Mouse (Mus musculus): ENCODE results near the gene Ror2. TPM values are rescaled to one million over a fixed set of nuclear protein-coding genes. Genes with fewer than 3 reads are reported as not detected.
A peak's percentile ranks its signal among the peaks of the same experiment; 100 is the strongest.

Gene Ror2
- polyA plus RNA-seq, 1 experiment from 2014 or later = 3.2 TPM

DNA sequence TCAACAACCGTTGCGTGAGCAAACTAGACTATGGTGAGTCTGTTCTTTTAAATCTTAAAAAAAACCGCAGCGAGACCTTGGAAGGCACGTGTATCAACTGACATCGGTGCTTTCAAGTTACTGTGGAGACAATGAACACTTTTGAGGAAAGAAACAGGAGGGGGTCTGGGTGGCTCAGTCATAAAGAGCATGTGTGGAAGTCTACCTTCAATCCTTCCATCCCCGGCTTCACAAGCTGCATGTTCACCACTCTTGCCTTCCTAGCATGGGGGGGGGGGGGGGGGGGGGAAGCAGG, 108.6 kb downstream of the Ror2 start:
- H3K27me3 ChIP-seq (replicated peaks) = no peaks in the 10 kb centered on the region
- H3K9me3 ChIP-seq = no peaks in the 10 kb centered on the region
- H3K27ac ChIP-seq = no peak overlapping the region
- ATAC-seq (replicated peaks) = 0 out of 2 replicates have a peak, but pooled peaks have one; percentile 13
- 42% methylated on average over 7 of the region's 7 CpGs for WGBS
- H3K4me1 ChIP-seq = peaks cover 21% of the 10 kb centered on the region
- H3K4me2 ChIP-seq = no peak overlapping the region
- no peak overlapping the region for H3K4me3 ChIP-seq
- H3K9ac ChIP-seq = no peak overlapping the region
- H3K36me3 ChIP-seq (replicated peaks) = no peaks in the 10 kb centered on the region

GRCm38 (mm10) chr13:53176695-53177423, 109.1 kb downstream of the Ror2 start:
- Histone ChIP-seq H3K27ac (no peak overlapping the region), H3K4me2 (no peak overlapping the region), H3K27me3 (replicated peaks) (no peaks in the 10 kb centered on the region), H3K4me3 (no peak overlapping the region), H3K9me3 (no peaks in the 10 kb centered on the region), H3K36me3 (replicated peaks) (no peaks in the 10 kb centered on the region), H3K4me1 (peaks cover 21% of the 10 kb centered on the region), H3K9ac (no peak overlapping the region)
- 73% methylated on average over 10 of the region's 10 CpGs for WGBS
- ATAC-seq (replicated peaks) = no peak

- H3K4me2 ChIP-seq = no peak overlapping the region
- H3K27ac ChIP-seq = no peak overlapping the region
- 75% methylated on average over 7 of the region's 7 CpGs for WGBS
- H3K4me1 ChIP-seq = peaks cover 21% of the 10 kb centered on the region
- no peaks in the 10 kb centered on the region for H3K36me3 ChIP-seq (replicated peaks)
- no peaks in the 10 kb centered on the region for H3K9me3 ChIP-seq
- ATAC-seq (replicated peaks) = no peak
- no peak overlapping the region for H3K4me3 ChIP-seq
- H3K9ac ChIP-seq = no peak overlapping the region
- no peaks in the 10 kb centered on the region for H3K27me3 ChIP-seq (replicated peaks)
These were observed 110.9 kb downstream of the Ror2 start for GRCm38 (mm10) chr13:53175041-53175440.

DNA sequence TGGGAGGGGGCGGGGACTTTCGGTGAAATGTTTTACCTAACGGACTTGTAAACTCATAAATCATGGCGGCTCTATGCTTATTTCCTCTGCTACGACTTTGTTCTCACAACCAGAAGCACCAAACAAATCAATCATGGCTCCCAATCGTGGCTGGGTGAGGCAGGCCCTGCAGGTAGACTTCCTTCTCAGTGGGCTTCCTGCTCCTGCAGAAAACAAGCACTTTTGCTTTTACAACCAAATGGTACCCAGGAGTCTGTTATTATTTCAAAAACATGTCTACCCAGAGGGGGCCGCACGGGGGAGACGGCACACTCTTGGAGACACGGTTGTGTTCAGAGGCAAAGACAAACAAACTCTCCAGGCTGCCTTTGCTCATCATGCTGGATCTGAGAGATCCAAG, 122.3 kb downstream of the Ror2 start:
- no peak for ATAC-seq (replicated peaks)
- Histone ChIP-seq H3K27ac (no peak overlapping the region), H3K4me3 (no peak overlapping the region), H3K4me1 (no peaks in the 10 kb centered on the region), H3K27me3 (replicated peaks) (no peaks in the 10 kb centered on the region), H3K9ac (no peak overlapping the region), H3K9me3 (no peaks in the 10 kb centered on the region), H3K36me3 (replicated peaks) (no peaks in the 10 kb centered on the region), H3K4me2 (no peak overlapping the region)
- WGBS = 73% methylated on average over 10 of the region's 10 CpGs

GRCm38 (mm10) chr13:53163060-53163459, 122.9 kb downstream of the Ror2 start:
- 72% methylated on average over 8 of the region's 8 CpGs for WGBS

DNA sequence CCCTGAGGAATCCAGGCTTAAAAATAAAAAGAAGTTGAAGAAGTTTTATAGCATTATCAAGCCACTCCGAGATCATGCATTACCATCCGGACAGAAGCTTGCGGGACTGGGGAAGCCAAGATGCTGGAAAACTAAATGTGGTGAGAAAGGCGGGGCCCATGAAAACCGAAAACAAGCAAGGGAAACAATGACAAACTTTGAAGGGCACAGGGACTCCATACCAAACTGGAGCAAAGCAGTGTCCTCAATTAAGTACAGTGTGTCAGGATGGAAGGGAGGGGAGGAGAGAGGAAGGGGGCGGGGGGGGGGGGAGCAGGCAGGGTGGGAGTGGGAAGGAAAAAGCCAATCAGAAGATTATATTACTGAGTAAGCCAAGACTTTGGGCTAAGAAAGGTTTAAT, 126.4 kb downstream of the Ror2 start:
- Histone ChIP-seq H3K4me3 (no peak overlapping the region), H3K9ac (no peak overlapping the region), H3K27ac (no peak overlapping the region), H3K4me1 (no peaks in the 10 kb centered on the region), H3K27me3 (replicated peaks) (no peaks in the 10 kb centered on the region), H3K36me3 (replicated peaks) (no peaks in the 10 kb centered on the region), H3K4me2 (no peak overlapping the region), H3K9me3 (no peaks in the 10 kb centered on the region)
- 89% methylated on average over 5 of the region's 6 CpGs for WGBS
- no peak for ATAC-seq (replicated peaks)

More at GRCm38 (mm10) chr13:53163060-53163459, 122.9 kb downstream of the Ror2 start:
- H3K4me3 ChIP-seq = no peak overlapping the region
- no peak for ATAC-seq (replicated peaks)
- H3K4me2 ChIP-seq = no peak overlapping the region
- H3K27me3 ChIP-seq (replicated peaks) = no peaks in the 10 kb centered on the region
- H3K9ac ChIP-seq = no peak overlapping the region
- H3K27ac ChIP-seq = no peak overlapping the region
- H3K9me3 ChIP-seq = no peaks in the 10 kb centered on the region
- H3K4me1 ChIP-seq = no peaks in the 10 kb centered on the region
- no peaks in the 10 kb centered on the region for H3K36me3 ChIP-seq (replicated peaks)

DNA sequence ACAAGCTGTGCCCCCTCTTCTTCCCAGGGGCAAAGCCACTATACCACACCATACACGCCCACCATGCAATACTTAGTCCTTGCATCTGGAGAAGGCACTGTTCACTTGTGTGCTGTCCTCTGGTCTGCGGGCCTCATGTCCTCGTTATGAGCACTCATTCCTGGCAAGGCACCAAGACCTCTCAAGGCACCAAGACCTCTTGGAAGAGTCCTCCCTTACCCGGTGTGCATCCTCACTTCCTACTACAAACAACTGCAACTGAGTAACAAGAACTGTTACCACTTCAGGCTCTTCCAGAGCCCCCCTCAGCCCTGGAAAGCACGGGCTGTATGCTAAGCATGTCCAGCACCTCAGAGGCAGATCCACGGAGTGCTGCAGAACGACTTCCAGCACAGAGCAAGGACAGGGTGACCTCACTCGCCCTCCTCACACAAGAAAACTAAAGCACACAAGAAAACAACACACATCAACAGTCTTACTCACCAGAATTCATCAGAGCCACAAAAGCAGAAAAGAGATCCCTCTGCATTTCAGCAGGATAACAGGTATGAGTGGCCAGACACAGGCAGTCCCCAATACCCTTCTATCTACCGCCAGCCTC, 127.4 kb downstream of the Ror2 start:
- no peaks in the 10 kb centered on the region for H3K9me3 ChIP-seq
- ATAC-seq (replicated peaks) = no peak
- peaks cover 4% of the 10 kb centered on the region; the same call in 1 of the 2 replicates for H3K4me1 ChIP-seq
- no peak overlapping the region for H3K9ac ChIP-seq
- H3K4me3 ChIP-seq = no peak overlapping the region
- no peak overlapping the region for H3K4me2 ChIP-seq
- 84% methylated on average over 9 of the region's 9 CpGs for WGBS
- H3K27ac ChIP-seq = no peak overlapping the region
- H3K27me3 ChIP-seq (replicated peaks) = no peaks in the 10 kb centered on the region
- no peaks in the 10 kb centered on the region for H3K36me3 ChIP-seq (replicated peaks)

GRCm38 (mm10) chr13:53156911-53157310, 129.0 kb downstream of the Ror2 start:
- 89% methylated on average over 15 of the region's 15 CpGs for WGBS
- H3K27ac ChIP-seq = no peak overlapping the region
- H3K4me2 ChIP-seq = no peak overlapping the region
- H3K27me3 ChIP-seq (replicated peaks) = no peaks in the 10 kb centered on the region
- peaks cover 5% of the 10 kb centered on the region; the same call in 1 of the 2 replicates for H3K4me1 ChIP-seq
- no peak overlapping the region for H3K4me3 ChIP-seq
- no peak overlapping the region for H3K9ac ChIP-seq
- no peak for ATAC-seq (replicated peaks)
- no peaks in the 10 kb centered on the region for H3K36me3 ChIP-seq (replicated peaks)
- no peaks in the 10 kb centered on the region for H3K9me3 ChIP-seq

DNA sequence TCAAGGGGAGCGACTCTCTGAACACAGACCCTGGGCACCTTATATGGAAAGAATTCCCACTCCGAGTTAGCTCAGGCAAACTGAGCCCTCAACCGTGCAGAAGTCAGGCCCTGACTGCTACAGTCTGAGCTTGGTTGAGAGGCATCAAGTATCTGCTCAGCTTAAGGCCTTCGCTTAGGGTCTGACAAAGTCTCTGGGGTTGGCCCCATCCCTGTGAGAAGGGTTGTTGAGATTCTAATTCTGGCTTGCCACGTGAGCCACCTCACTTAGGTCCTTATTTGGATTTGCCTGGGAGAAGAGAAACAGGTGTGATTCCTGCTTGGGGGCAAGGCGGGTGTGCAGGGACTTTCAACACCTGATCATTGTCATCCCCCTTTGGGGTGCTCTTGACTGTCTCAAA, 129.6 kb downstream of the Ror2 start:
- no peak for ATAC-seq (replicated peaks)
- WGBS = 86% methylated on average over 6 of the region's 6 CpGs

DNA sequence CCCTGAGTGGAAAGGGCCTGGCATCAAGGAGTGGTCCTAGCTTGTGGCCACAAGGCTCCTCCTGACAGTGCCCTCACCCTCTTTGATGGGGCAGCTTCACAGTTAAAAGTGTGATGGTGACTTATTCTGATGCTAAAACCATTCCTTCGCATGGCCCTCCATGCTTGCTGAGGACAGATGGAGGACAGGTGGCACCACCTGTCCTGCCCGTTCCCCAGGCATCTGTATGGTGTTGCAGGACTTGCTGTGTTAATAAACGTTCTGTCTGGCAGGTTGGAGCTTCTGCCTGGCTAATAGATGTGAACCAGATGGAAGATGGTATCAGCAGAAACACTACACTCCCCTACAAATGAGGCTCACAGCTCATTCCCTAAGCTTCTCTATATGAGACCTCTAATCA, 140.4 kb downstream of the Ror2 start:
- Histone ChIP-seq H3K4me1 (no peaks in the 10 kb centered on the region), H3K9me3 (no peaks in the 10 kb centered on the region), H3K36me3 (replicated peaks) (no peaks in the 10 kb centered on the region), H3K4me2 (no peak overlapping the region), H3K4me3 (no peak overlapping the region), H3K27me3 (replicated peaks) (no peaks in the 10 kb centered on the region), H3K27ac (no peak overlapping the region), H3K9ac (no peak overlapping the region)
- WGBS = 83% methylated on average over 3 of the region's 3 CpGs
- ATAC-seq (replicated peaks) = no peak

More for the DNA sequence above, 129.6 kb downstream of the Ror2 start:
- Histone ChIP-seq H3K27me3 (replicated peaks) (no peaks in the 10 kb centered on the region), H3K4me2 (no peak overlapping the region), H3K27ac (no peak overlapping the region), H3K36me3 (replicated peaks) (no peaks in the 10 kb centered on the region), H3K4me3 (no peak overlapping the region), H3K9me3 (no peaks in the 10 kb centered on the region), H3K4me1 (peaks cover 5% of the 10 kb centered on the region; the same call in 1 of the 2 replicates), H3K9ac (no peak overlapping the region)

DNA sequence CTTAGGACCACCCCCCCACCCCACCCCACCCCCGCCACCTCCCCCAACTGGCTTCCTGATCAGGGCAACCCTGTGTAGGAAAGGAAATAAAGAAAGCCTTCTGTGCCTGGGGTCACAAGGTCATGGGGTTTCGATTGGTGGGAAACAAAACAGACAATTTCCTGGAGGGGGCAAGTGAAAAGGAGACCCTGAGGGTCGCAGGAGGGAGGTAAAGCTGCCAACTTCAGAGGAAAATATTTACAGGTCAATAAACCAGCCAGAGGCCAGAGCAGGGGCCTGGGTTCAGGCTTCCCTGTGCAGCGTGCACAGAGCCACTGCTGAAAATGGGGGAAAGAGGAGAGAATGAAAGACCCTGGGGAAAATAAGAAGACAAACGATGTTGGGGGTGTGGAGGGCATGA, 142.8 kb downstream of the Ror2 start:
- Histone ChIP-seq H3K9me3 (no peaks in the 10 kb centered on the region), H3K36me3 (replicated peaks) (no peaks in the 10 kb centered on the region), H3K27ac (no peak overlapping the region), H3K4me3 (no peak overlapping the region), H3K4me2 (no peak overlapping the region), H3K4me1 (no peaks in the 10 kb centered on the region), H3K9ac (no peak overlapping the region), H3K27me3 (replicated peaks) (no peaks in the 10 kb centered on the region)
- 20% methylated on average over 5 of the region's 5 CpGs for WGBS
- no peak for ATAC-seq (replicated peaks)

- ATAC-seq (replicated peaks) = no peak
- H3K27me3 ChIP-seq (replicated peaks) = no peaks in the 10 kb centered on the region
- 83% methylated on average over 10 of the region's 10 CpGs for WGBS
These were observed 143.7 kb downstream of the Ror2 start for GRCm38 (mm10) chr13:53142268-53142667.

DNA sequence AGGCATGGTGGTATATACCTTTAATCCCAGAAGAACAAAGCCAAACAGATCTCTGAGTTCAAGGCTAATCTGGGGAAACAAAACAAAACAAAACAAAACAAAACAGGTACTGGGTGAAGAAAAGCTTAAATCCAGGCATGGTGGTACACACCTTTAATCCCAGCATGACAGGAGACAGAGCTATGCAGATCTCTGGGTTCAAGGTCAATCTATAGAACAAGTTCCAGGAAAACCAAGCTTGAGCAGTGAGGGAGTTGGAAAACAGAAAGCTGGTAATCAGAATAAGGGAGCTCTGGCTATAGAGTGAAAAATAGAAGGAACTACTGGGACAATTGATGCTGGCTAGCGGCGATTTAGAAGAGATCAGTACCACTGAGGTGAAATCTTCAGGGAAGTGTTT, 145.6 kb downstream of the Ror2 start:
- Histone ChIP-seq H3K4me1 (no peaks in the 10 kb centered on the region), H3K27me3 (replicated peaks) (no peaks in the 10 kb centered on the region), H3K27ac (no peak overlapping the region), H3K9ac (no peak overlapping the region), H3K36me3 (replicated peaks) (no peaks in the 10 kb centered on the region), H3K4me2 (no peak overlapping the region), H3K9me3 (no peaks in the 10 kb centered on the region), H3K4me3 (no peak overlapping the region)
- 77% methylated on average over 2 of the region's 2 CpGs for WGBS
- ATAC-seq (replicated peaks) = no peak

More at GRCm38 (mm10) chr13:53142268-53142667, 143.7 kb downstream of the Ror2 start:
- Histone ChIP-seq H3K27ac (no peak overlapping the region), H3K36me3 (replicated peaks) (no peaks in the 10 kb centered on the region), H3K4me3 (no peak overlapping the region), H3K9me3 (no peaks in the 10 kb centered on the region), H3K4me1 (no peaks in the 10 kb centered on the region), H3K9ac (no peak overlapping the region), H3K4me2 (no peak overlapping the region)

All from midbrain, embryonic 15.5 days (tissue).